ENCODE assay signal across 21 mouse cellular contexts in the genomic region with DNA sequence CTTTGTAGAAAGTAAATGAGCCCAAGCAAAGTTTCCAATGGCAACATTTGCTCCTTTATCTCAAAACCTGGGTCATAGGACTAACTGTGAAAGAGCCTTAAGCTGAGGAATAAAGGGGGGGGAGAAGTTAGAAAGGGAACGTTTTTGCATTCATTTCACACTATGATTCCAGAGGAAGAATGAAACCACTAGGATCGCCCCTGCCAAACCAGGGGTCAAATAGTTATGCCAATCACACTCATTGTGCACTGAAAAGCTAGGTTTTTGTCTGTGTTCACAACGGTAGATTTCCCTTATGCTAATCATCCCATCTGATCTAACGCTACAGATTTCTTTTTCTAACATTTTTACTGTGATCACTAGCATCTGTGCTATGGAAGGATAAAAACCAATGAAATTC.
DNase-seq lines count a peak whose midpoint lies in the region; ATAC-seq and TF ChIP-seq lines count a peak whose summit lies in the region.
"Had no signal": no experiment of that assay in that cellular context is flagged by ENCODE, and none has a peak within 500 bp of the region (broad histone marks: within the 10 kb centered on the region; RNA-seq: fewer than 3 reads in every experiment).

No protein-coding gene starts in this region.

- no peak for TF ChIP-seq EP300 in liver, postnatal 0 days (IDR thresholded peaks at IDR 0.05; ENCODE audit: low read depth)

- peak; percentile 24 for DNase-seq in forebrain, embryonic 10.5 days (ENCODE audit: extremely low spot score, low spot score)
- no peak for DNase-seq in forebrain, postnatal 0 days
- peak; percentile 46 for DNase-seq in neural tube, embryonic 11.5 days (ENCODE audit: low spot score)
- DNase-seq in neural tube, embryonic 10.5 days (ENCODE audit: extremely low spot score, low spot score) = no peak
- no peak for DNase-seq in liver, postnatal 0 days
- no peak for DNase-seq in kidney, postnatal 36 days
- DNase-seq in gastrocnemius, adult 8-10 months (ENCODE audit: low spot score in 2 of 2) = no peak
- DNase-seq: adrenal gland, adult 8-10 months; cerebellum, adult 9-11 months; gastrocnemius, adult 2 months; heart, postnatal 10 days; kidney, adult 8-10 months; kidney, postnatal 25 days; lung, embryonic 14.5 days; lung, postnatal 36 days had no signal

- peaks cover 16% of the 10 kb centered on the region for H3K4me1 ChIP-seq in forebrain, embryonic 10.5 days
- H3K4me1 ChIP-seq in forebrain, postnatal 0 days (ENCODE audit: insufficient read depth) = no peaks in the 10 kb centered on the region
- H3K4me1 ChIP-seq in neural tube, embryonic 11.5 days (ENCODE audit: control insufficient read depth, insufficient read depth, low read length) = no peaks in the 10 kb centered on the region
- H3K4me1 ChIP-seq in forebrain, embryonic 15.5 days = peaks cover 5% of the 10 kb centered on the region; the same call in 1 of the 2 replicates
- no peaks in the 10 kb centered on the region for H3K4me1 ChIP-seq in liver, postnatal 0 days (ENCODE audit: insufficient read depth)
- H3K4me1 ChIP-seq: embryonic facial prominence, embryonic 10.5 days; limb, embryonic 12.5 days; liver, embryonic 12.5 days had no signal

- 24% methylated on average over 4 of the region's 4 CpGs for WGBS in forebrain, embryonic 10.5 days
- 10% methylated on average over 4 of the region's 4 CpGs for WGBS in forebrain, postnatal 0 days
- 41% methylated on average over 4 of the region's 4 CpGs for WGBS in neural tube, embryonic 11.5 days
- 5% methylated on average over 4 of the region's 4 CpGs for WGBS in forebrain, embryonic 15.5 days
- 68% methylated on average over 4 of the region's 4 CpGs for WGBS in liver, postnatal 0 days (ENCODE audit: insufficient replicate concordance)

- no peaks in the 10 kb centered on the region for H3K27me3 ChIP-seq in forebrain, embryonic 10.5 days (ENCODE audit: poor library complexity, severe bottlenecking)
- no peaks in the 10 kb centered on the region for H3K27me3 ChIP-seq in forebrain, postnatal 0 days (ENCODE audit: insufficient read depth, low read length)
- H3K27me3 ChIP-seq in neural tube, embryonic 11.5 days (ENCODE audit: control insufficient read depth, insufficient read depth, low read length) = no peaks in the 10 kb centered on the region
- H3K27me3 ChIP-seq in forebrain, embryonic 15.5 days = no peaks in the 10 kb centered on the region
- no peaks in the 10 kb centered on the region for H3K27me3 ChIP-seq in liver, postnatal 0 days (ENCODE audit: insufficient read depth, low read length)
- H3K27me3 ChIP-seq: limb, embryonic 12.5 days; liver, embryonic 12.5 days; neural tube, embryonic 13.5 days had no signal

- TF ChIP-seq CTCF in forebrain, postnatal 0 days (IDR thresholded peaks at IDR 0.05; ENCODE audit: low read depth) = no peak
- no peak for TF ChIP-seq CTCF in liver, postnatal 0 days (IDR thresholded peaks at IDR 0.05; ENCODE audit: low read depth)

- H3K9ac ChIP-seq in forebrain, postnatal 0 days = no peak overlapping the region
- no peak overlapping the region for H3K9ac ChIP-seq in neural tube, embryonic 11.5 days (ENCODE audit: low read length)
- H3K9ac ChIP-seq in forebrain, embryonic 15.5 days (replicated peaks) = no peak overlapping the region
- H3K9ac ChIP-seq in liver, postnatal 0 days (replicated peaks) = no peak overlapping the region
- H3K9ac ChIP-seq: limb, embryonic 12.5 days; liver, embryonic 12.5 days; lung, embryonic 14.5 days; neural tube, embryonic 13.5 days had no signal

- ATAC-seq in forebrain, postnatal 0 days = no peak
- ATAC-seq in neural tube, embryonic 11.5 days (ENCODE audit: insufficient read depth, low FRiP score, low TSS enrichment) = peak; percentile 80
- peak; percentile 69 for ATAC-seq in forebrain, embryonic 15.5 days (replicated peaks)
- ATAC-seq in liver, postnatal 0 days = no peak
- ATAC-seq: liver, embryonic 12.5 days had no signal

- H3K27ac ChIP-seq in forebrain, embryonic 10.5 days = peak overlapping the region; percentile 25; the same call in 1 of the 2 replicates
- H3K27ac ChIP-seq in forebrain, postnatal 0 days (ENCODE audit: low read depth, low read length) = no peak overlapping the region
- H3K27ac ChIP-seq in neural tube, embryonic 11.5 days (ENCODE audit: low read depth, low read length) = no peak overlapping the region
- H3K27ac ChIP-seq in forebrain, embryonic 15.5 days (replicated peaks) = no peak overlapping the region
- H3K27ac ChIP-seq in liver, postnatal 0 days (ENCODE audit: low read depth) = no peak overlapping the region
- H3K27ac ChIP-seq: embryonic facial prominence, embryonic 10.5 days; gastrocnemius, adult 2 months; limb, embryonic 12.5 days; liver, embryonic 12.5 days; neural tube, embryonic 13.5 days had no signal

- no peak overlapping the region for H3K4me3 ChIP-seq in forebrain, embryonic 10.5 days
- no peak overlapping the region for H3K4me3 ChIP-seq in forebrain, postnatal 0 days (ENCODE audit: low read depth, low read length)
- H3K4me3 ChIP-seq in neural tube, embryonic 11.5 days (ENCODE audit: low read depth, low read length) = no peak overlapping the region
- no peak overlapping the region for H3K4me3 ChIP-seq in forebrain, embryonic 15.5 days
- no peak overlapping the region for H3K4me3 ChIP-seq in liver, postnatal 0 days (ENCODE audit: low read depth, low read length)
- H3K4me3 ChIP-seq: embryonic facial prominence, embryonic 10.5 days; gastrocnemius, adult 2 months; limb, embryonic 12.5 days; liver, embryonic 12.5 days; neural tube, embryonic 13.5 days had no signal

- H3K9me3 ChIP-seq in forebrain, embryonic 10.5 days = no peaks in the 10 kb centered on the region
- H3K9me3 ChIP-seq in forebrain, postnatal 0 days (ENCODE audit: low read length) = no peaks in the 10 kb centered on the region
- no peaks in the 10 kb centered on the region for H3K9me3 ChIP-seq in neural tube, embryonic 11.5 days (ENCODE audit: control insufficient read depth, low read length)
- H3K9me3 ChIP-seq in forebrain, embryonic 15.5 days = no peaks in the 10 kb centered on the region
- no peaks in the 10 kb centered on the region for H3K9me3 ChIP-seq in liver, postnatal 0 days (ENCODE audit: low read length)
- H3K9me3 ChIP-seq: embryonic facial prominence, embryonic 10.5 days; limb, embryonic 12.5 days; liver, embryonic 12.5 days; neural tube, embryonic 13.5 days had no signal

- no peak overlapping the region for H3K4me2 ChIP-seq in forebrain, postnatal 0 days (ENCODE audit: low read depth)
- H3K4me2 ChIP-seq in neural tube, embryonic 11.5 days (ENCODE audit: low read depth) = no peak overlapping the region
- no peak overlapping the region for H3K4me2 ChIP-seq in forebrain, embryonic 15.5 days (replicated peaks)
- no peak overlapping the region for H3K4me2 ChIP-seq in liver, postnatal 0 days (ENCODE audit: low read depth, low read length)
- H3K4me2 ChIP-seq: heart, embryonic 11.5 days; limb, embryonic 12.5 days; liver, embryonic 12.5 days; lung, embryonic 14.5 days; neural tube, embryonic 13.5 days had no signal

- no peaks in the 10 kb centered on the region for H3K36me3 ChIP-seq in forebrain, embryonic 10.5 days (replicated peaks)
- no peaks in the 10 kb centered on the region for H3K36me3 ChIP-seq in forebrain, postnatal 0 days (ENCODE audit: insufficient read depth)
- H3K36me3 ChIP-seq in neural tube, embryonic 11.5 days (ENCODE audit: control insufficient read depth, insufficient read depth, low read length) = no peaks in the 10 kb centered on the region
- H3K36me3 ChIP-seq in forebrain, embryonic 15.5 days = no peaks in the 10 kb centered on the region
- no peaks in the 10 kb centered on the region for H3K36me3 ChIP-seq in liver, postnatal 0 days (replicated peaks; ENCODE audit: insufficient read depth, low read length)
- H3K36me3 ChIP-seq: embryonic facial prominence, embryonic 10.5 days; limb, embryonic 12.5 days; liver, embryonic 12.5 days; neural tube, embryonic 13.5 days had no signal

Comparison
In these comparisons a context has a peak if more than half of its experiments do, and no peak if none do; other contexts are left out.
1. DNase-seq: peak in forebrain, embryonic 10.5 days (single experiment) and neural tube, embryonic 11.5 days (single experiment); none in forebrain, postnatal 0 days (single experiment), neural tube, embryonic 10.5 days (single experiment), liver, postnatal 0 days (single experiment), kidney, postnatal 36 days (0 of 2) and gastrocnemius, adult 8-10 months (0 of 2).
2. ATAC-seq: peak in neural tube, embryonic 11.5 days (single experiment) and forebrain, embryonic 15.5 days (single experiment); none in forebrain, postnatal 0 days (single experiment) and liver, postnatal 0 days (single experiment).